30 mouse cellular contexts compared by ENCODE assay signal in genomic region chr17:68758936-68759335, GRCm38 (mm10).
A peak's percentile ranks its signal among the peaks of the same experiment; 100 is the strongest.
DNase-seq lines count a peak whose midpoint lies in the region; ATAC-seq and TF ChIP-seq lines count a peak whose summit lies in the region.
"Had no signal": no experiment of that assay in that cellular context is flagged by ENCODE, and none has a peak within 500 bp of the region (broad histone marks: within the 10 kb centered on the region; RNA-seq: fewer than 3 reads in every experiment).

No protein-coding gene starts in this region.

- peak overlapping the region; percentile 78 for H3K27ac ChIP-seq in left cerebral cortex, adult 2 months
- H3K27ac ChIP-seq: embryonic facial prominence, embryonic 10.5 days; embryonic facial prominence, embryonic 13.5 days; forebrain, embryonic 12.5 days; forebrain, embryonic 15.5 days; heart, embryonic 15.5 days; hindbrain, embryonic 10.5 days; hindbrain, embryonic 13.5 days; hindbrain, postnatal 0 days had no signal

- intact Hi-C loops in left cerebral cortex, adult 2 months (cut with DNase I) = loop anchor here (2.0 to 10.0 kb wide), 5 partner anchors 80 to 474 kb away; no protein-coding TSS in a partner anchor

- no peak for DNase-seq in frontal cortex, postnatal 14 days (ENCODE audit: low spot score in 2 of 2)
- DNase-seq in left cerebral cortex, adult 2 months (ENCODE audit: extremely low spot score in 1 of 2, low spot score in 2 of 2) = no peak
- no peak for DNase-seq in left cerebral cortex, adult 11 months (ENCODE audit: low spot score)
- peak; percentile 75 for DNase-seq in brain, adult 2 months (ENCODE audit: low read depth, low spot score)
- DNase-seq in telencephalon, adult 2 months (ENCODE audit: low read depth, low spot score) = peak; percentile 74
- no peak for DNase-seq in cerebellum, postnatal 25 days
- DNase-seq: adrenal gland, adult 8-10 months; adrenal gland, postnatal 25 days; cerebellum, adult 11 months; cerebellum, adult 2 months; cerebellum, adult 9-11 months; cerebellum, postnatal 36 days; embryo, embryonic 11 days; gastrocnemius, postnatal 10 days; gastrocnemius, postnatal 36 days; heart, postnatal 10 days; heart, postnatal 36 days had no signal

- no peak for TF ChIP-seq CTCF in left cerebral cortex, adult 2 months (IDR thresholded peaks at IDR 0.05)

- ATAC-seq in frontal cortex, adult (ENCODE audit: low TSS enrichment) = peak; percentile 82
- ATAC-seq: activated CD4-positive, CD25-positive, alpha-beta regulatory T cell, adult 4 months; forebrain, embryonic 15.5 days; hindbrain, postnatal 0 days; inflammation-experienced regulatory T-cells, adult 6 months had no signal

- no peak overlapping the region for H3K4me3 ChIP-seq in left cerebral cortex, adult 2 months
- H3K4me3 ChIP-seq: embryonic facial prominence, embryonic 10.5 days; embryonic facial prominence, embryonic 13.5 days; erythroblast, embryonic 14.5 days; forebrain, embryonic 12.5 days; forebrain, embryonic 15.5 days; heart, embryonic 12.5 days; heart, embryonic 15.5 days; hindbrain, embryonic 10.5 days; hindbrain, embryonic 13.5 days had no signal

Comparison
In these comparisons a context has a peak if more than half of its experiments do, and no peak if none do; other contexts are left out.
1. DNase-seq: peak in brain, adult 2 months (single experiment) and telencephalon, adult 2 months (single experiment); none in frontal cortex, postnatal 14 days (0 of 2), left cerebral cortex, adult 2 months (0 of 2), left cerebral cortex, adult 11 months (single experiment) and cerebellum, postnatal 25 days (0 of 2).